Mouse (Mus musculus): Measurements from ENCODE around the gene Lin7a.

The Lin7a gene

GRCm38 (mm10) chr10:107271321-107272130, at the start of gene Lin7a:
Gene Lin7a, plus strand, starts transcription at chr10:107271686.
- peak; percentile 82 for DNase-seq

DNA sequence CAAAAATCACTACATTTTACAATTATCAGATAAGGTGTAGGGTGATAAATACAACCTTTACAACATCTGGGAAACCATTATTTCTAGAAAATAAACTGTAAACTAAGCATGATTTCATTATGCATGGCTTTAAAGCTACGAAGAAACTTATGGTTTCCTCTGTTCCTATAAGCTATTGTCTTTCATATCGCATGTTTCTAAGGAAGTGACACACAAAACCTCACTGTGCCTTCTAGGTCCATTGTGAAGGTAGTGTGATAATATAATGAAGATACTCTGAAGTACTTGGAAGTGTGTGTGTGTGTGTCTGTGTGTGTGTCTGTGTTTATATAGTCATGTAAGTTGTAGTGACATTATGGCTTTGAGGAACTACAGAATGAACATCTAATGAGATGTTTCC, 49.8 kb upstream of the Lin7a start:
- no peak for DNase-seq

DNA sequence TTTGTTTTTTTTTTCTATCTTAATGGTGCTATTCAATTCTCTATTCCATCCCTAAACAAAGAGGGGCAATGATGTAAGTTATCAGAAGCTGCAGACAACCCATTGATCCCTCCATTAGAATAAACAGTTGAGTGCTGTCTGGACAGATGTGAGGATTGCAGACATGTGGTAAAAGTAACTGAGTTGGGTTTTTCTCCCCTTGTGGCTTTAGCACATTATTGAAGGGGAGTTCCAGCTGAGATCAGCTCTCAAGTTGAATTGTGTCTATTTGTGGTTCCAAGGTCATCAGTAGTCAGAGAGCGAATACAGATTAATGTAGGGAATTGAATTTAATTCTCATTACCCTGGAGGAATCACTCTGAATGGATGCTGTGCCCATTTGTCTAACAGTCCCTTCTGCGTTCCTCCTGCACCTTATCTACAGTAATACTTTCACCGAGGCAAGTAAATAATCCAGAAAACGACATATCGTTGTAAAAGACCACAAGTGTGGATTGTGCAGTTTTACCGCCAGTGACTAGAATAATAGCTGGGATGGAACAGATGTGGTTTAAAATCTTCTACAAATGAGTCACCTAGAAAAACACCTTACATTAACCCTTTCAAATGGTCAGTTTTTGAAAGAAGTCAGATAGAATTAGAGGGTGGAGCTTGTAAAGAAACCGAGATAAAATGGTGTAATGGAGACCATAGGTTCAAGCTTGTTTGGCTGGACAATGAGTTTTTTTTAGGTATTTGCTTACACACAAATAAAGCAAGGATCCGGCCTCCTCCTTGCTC, 48.9 kb upstream of the Lin7a start:
- DNase-seq: no peak

DNA sequence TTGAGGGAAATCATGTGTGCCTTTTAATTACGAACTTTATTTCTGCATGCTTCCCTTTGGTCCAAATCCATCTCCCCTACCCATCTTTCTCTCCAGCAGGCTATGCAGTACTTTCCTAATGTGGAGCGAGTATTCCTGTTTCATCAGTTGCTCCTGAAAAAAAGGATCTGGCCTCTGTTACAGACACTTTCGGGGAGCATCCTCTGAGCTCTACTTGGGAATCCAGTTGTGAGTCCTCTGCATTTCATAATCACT, 48.4 kb upstream of the Lin7a start:
- DNase-seq: no peak

- no peak for DNase-seq
These were observed 47.7 kb upstream of the Lin7a start for GRCm38 (mm10) chr10:107223821-107224220.

DNA sequence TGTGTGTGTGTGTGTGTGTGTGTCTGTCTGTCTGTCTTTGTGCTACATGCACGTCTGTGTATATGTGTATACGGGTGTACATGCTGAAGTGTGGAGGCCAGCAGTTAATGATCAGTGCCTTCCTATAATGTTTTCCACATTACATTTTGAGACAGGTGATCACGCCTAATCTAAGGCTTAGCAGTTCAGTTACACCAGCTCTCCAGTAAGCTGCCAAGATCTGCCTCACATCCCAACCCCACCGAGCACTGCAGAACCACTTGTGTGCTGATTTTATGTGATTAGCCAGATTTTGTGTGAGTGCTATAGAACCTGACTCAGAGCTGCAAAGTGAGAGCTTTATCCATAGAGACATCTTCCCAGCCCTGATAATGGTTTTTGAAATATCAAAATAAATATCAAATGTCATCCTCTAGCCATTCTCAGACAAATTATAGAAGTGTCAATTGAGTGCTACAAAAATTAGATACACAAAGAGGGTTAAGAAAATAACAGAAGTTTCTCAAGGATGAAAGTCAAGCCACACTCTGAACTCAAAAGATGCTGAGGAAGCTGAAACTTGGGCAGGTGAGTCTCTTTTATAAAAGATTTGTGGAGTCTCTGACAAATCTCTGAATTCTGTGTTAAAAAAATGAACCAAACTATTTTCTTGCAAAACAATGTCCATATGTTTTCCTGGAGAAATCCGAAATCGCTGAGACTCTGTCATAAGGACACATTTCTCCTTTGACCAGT, 46.7 kb upstream of the Lin7a start:
- DNase-seq: no peak

DNA sequence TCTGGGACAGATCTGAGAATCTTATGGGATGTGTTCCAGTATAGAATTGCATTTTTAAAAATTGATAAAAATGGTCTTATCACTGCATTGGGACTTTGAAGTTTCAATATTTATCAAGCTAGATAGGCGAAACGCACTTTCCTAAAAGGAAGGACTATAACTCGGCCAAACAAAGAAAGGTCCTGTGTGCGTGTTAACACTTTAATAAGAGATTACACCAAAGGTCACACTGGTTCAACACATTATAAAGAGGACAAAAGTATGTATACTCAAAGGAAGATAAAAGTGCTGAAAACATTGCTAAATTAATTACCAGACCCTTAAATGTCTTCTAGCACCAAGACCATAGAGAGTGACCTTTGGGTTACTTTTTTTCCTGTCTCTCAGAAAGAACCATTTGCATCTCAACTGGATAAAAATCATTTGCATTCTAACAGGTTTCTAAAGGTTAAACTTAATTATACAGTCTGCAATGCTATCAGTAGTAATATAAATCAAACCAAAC, 46.1 kb upstream of the Lin7a start:
- DNase-seq: no peak

- DNase-seq: no peak
These were observed 45.6 kb upstream of the Lin7a start for GRCm38 (mm10) chr10:107225871-107226270.

DNA sequence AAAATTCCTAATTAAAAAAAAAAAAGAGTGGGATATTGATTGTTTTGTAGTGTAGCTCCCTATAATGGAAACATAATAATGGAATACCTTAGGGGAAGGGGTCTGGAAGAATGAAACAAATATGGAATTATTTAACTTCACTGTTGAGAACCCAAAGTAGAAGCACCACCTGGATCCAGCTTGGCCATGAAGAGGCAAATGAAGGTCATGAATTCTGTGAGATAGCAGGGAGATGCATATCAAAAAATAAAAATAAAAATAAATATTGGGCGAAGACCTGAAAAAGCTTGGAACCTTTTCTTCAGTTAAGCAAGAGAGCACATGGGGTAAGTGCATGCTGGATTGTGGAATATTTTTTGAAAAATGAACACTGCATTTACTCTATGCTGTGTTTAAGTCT, 43.6 kb upstream of the Lin7a start:
- no peak for DNase-seq

DNA sequence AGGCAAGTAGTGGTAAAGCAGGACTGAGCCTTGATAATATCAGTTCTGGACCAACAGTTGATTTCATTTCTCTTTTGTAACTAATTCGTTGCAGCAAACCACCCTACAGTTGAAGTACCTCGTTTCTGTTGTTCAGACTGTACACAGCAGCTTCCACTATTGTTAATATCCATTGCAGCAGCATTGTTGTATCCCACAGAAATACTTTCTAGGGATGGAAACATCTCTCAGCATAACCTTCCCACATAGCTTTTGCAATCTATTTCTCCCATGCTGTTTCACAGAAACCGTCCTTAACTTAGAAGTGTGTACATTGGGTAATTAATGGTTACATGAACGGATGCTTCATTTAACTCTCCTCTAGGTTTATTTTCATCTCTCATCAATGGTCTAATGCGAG, 42.7 kb upstream of the Lin7a start:
- DNase-seq: no peak

GRCm38 (mm10) chr10:107229416-107229815, 42.1 kb upstream of the Lin7a start:
- DNase-seq: no peak

GRCm38 (mm10) chr10:107230081-107230850, 41.2 kb upstream of the Lin7a start:
- no peak for DNase-seq

GRCm38 (mm10) chr10:107230851-107231130, 40.7 kb upstream of the Lin7a start:
- DNase-seq: no peak

DNA sequence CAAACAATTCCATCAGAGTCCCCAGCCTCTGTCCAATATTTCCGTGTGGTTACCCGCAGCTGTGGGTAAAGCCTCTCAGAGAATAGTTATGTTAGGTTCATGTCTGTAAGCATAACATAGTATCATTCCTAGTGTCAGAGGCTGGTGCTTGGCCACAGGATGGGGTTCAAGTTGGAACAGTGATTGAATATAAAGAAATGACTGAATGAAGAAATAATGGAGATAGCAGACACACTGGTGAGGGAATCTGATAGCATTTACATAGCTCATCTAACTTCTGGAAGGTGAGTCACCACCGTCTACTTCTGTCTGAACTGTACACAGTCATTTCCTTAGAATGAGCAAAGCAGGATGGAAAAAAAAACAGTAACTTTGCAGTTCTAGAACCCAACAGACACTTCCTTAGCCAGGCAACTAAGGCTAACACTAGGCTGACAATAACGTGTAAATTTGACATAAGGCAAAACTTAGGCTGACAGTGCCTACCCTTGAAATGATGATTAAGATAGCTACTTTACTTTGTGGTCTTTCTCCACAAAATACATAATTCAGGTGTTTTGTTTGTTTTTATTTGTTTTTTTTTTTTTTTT, 40.0 kb upstream of the Lin7a start:
- DNase-seq: no peak

DNA sequence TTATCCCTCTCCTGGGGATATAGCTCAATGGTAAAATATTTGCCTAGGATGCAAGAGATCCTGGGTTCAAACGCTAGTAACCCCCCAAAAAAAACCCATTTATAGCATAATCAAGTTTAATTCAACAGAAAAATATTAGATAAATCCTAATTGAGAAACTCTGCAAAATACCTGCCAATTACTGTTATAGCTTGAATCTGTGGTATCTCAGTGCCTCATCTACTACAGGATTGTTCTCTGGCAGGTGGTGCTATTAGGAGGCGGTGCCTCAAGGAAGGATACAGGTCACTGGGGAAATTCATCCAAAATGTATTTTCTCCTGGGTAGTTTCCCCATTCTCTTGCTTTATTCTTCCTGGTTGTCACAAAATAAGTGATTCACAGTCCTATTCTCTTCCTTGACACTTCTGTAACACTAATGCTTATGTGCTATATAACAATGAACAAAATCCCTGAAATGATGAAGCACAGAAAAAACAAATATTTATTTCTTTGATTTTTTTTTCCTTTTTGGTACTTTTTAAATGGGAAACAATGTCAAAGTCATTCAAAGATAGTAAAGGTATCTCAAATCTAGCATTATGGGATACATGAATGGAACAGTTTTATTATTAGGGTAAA, 38.9 kb upstream of the Lin7a start:
- no peak for DNase-seq

- no peak for DNase-seq
These were observed 38.3 kb upstream of the Lin7a start for GRCm38 (mm10) chr10:107233221-107233620.

DNA sequence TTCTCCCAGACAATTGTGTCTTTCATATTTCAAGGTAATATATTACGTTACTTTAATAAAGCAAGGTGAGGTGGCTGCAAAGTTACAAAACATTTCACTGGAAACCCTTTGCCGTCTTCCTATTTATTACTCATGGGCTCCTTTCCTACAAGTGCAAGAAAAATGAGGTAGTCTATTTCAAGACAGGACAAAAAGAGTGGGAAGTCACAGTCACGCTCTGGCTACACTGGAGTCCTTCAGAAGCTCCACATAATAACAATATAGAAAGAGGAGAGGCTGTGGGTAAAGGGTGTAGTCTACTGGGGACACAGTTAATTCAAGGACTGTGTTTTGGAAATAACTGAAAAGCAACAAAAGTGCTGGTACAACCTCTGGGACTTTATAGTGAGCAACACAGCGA, 37.7 kb upstream of the Lin7a start:
- no peak for DNase-seq

DNA sequence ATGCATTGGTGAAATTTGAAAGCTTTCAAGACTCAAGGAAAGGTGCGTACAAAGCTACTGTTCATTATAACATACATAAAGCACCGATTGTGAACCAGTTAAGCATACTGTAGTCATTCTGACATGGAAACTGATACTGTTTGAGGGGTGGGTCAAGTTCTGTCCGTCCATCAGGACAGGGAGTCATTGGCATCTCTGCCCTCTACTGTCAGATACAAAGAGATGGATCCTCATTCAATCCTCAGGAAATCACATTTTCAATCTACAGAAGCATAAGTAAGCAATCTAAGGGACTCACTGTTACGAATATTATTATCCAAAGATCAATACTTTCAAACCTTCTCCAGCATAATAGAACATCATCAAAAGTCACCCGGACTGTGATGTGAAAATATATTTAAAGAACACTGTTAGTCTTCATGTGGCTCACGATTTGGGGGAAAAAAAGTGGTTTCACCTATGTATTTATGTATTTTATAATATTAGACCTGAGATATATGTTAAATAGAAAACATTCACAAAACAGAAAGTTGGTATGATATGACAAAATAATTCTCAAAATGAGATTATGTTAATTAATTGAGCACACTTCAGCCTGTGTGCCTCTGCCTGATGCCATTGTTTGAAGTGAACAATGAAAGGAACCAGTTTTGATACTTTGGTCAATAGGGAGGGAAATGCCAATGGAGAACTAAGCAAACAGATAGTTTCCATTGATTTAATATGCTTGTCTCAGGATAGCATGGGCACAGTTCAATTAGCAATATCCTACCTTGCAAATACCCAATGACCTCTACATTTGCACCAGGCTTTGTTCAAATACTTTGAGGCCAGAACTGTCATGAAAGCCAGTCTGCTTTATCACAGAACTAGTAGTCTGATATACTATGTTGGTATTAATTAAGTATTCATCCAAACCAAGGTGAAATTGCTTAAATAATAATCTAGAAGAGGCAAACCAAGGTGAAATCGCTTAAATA, 36.8 kb upstream of the Lin7a start:
- DNase-seq: no peak

GRCm38 (mm10) chr10:107235496-107235895, 36.0 kb upstream of the Lin7a start:
- no peak for DNase-seq

DNA sequence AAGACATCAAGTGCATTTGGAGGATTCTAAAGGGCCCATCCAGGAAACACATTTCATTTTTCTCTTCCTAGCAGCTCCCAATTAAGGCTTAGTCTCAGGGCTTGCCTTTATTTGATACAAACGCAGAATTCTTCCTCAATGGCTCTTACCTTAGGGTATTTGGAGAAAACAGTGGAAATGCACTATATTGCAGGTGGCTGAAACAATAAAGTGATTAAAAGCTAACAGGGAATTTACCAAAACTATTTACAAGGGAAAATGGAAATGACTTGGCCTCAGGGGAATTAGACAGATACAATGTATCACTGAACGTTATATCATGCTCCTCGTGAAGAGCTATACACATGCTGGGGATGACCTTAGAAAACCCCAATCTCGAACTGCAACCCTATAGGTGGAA, 35.3 kb upstream of the Lin7a start:
- no peak for DNase-seq

- no peak for DNase-seq
These were observed 34.4 kb upstream of the Lin7a start for GRCm38 (mm10) chr10:107237076-107237475.

Measured in cerebellum, adult 9-10 months (tissue).